In the genomic region with DNA sequence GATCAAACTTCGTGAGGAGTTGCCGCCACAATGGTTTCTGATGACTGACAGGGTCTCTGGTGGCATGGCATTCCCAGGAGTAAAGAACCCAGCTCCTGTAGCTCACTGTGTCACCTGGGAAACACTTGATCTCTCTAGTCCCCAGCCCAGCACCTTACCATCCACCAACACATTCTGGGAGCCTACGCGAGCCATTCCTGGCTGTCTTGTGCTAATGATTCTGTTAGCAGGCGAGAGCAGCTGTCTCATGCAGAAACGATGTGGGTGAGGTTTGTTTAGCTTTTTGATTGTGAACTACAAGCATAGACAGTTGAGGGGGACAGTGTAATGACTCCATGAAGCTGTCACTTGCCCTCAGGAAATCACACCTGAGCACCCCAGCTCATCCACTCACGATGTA, we compare ENCODE assay signal across 12 mouse cellular contexts.
"Had no signal": no experiment of that assay in that cellular context is flagged by ENCODE, and none has a peak within 500 bp of the region (broad histone marks: within the 10 kb centered on the region; RNA-seq: fewer than 3 reads in every experiment).

No protein-coding gene starts in this region.

- DNase-seq: liver, embryonic 13.5 days; liver, postnatal 0 days; lung, adult 2 months; lung, postnatal 14 days; lung, postnatal 36 days; retina, postnatal 1 day; right cerebral cortex, postnatal 14 days; right cerebral cortex, postnatal 4 days; spleen, adult 18-20 months had no signal

- ATAC-seq: liver, postnatal 0 days; lung, postnatal 0 days; midbrain, embryonic 13.5 days; midbrain, embryonic 15.5 days had no signal
